24 mouse cellular contexts compared by ENCODE assay signal in the genomic region with DNA sequence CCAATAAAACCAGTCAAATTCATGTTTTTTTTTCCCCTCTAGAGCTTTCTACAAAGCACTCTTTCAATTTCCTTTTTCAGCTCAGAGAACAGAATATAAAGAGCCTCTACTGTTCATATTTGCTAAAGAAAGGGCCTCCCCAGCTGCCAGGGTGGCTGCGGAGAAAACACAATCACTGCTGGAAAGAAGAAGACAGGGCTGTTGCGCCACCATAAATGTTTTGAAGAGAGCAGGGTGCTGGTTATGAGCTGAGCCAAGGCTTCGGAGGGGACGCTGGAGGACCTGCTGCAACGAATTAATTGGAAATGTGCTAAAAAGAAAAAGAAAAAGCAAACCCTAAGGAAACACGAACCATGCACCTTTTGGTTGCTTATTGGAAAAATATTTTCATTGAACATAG.
A peak's percentile ranks its signal among the peaks of the same experiment; 100 is the strongest.
DNase-seq lines count a peak whose midpoint lies in the region; ATAC-seq and TF ChIP-seq lines count a peak whose summit lies in the region.
"Had no signal": no experiment of that assay in that cellular context is flagged by ENCODE, and none has a peak within 500 bp of the region (broad histone marks: within the 10 kb centered on the region; RNA-seq: fewer than 3 reads in every experiment).

No protein-coding gene starts in this region.

- H3K9ac ChIP-seq in embryonic facial prominence, embryonic 12.5 days: no peak overlapping the region
- no peak overlapping the region for H3K9ac ChIP-seq in lung, postnatal 0 days (replicated peaks; ENCODE audit: low read depth)
- H3K9ac ChIP-seq: heart, embryonic 12.5 days; hindbrain, embryonic 12.5 days; liver, embryonic 14.5 days; midbrain, embryonic 12.5 days had no signal

- WGBS in embryonic facial prominence, embryonic 12.5 days: 57% methylated on average over 6 of the region's 6 CpGs
- WGBS in embryonic facial prominence, embryonic 10.5 days: 84% methylated on average over 6 of the region's 6 CpGs
- 63% methylated on average over 6 of the region's 6 CpGs for WGBS in lung, adult 2 months
- WGBS in lung, postnatal 0 days: 54% methylated on average over 6 of the region's 6 CpGs

- no peak for TF ChIP-seq EP300 in lung, postnatal 0 days (IDR thresholded peaks at IDR 0.05)

- no peaks in the 10 kb centered on the region for H3K9me3 ChIP-seq in embryonic facial prominence, embryonic 12.5 days
- H3K9me3 ChIP-seq in embryonic facial prominence, embryonic 10.5 days: no peaks in the 10 kb centered on the region
- H3K9me3 ChIP-seq in lung, postnatal 0 days (ENCODE audit: low read length): no peaks in the 10 kb centered on the region
- H3K9me3 ChIP-seq: hindbrain, embryonic 12.5 days; midbrain, embryonic 12.5 days had no signal

- peaks cover 28% of the 10 kb centered on the region for H3K4me1 ChIP-seq in embryonic facial prominence, embryonic 12.5 days
- H3K4me1 ChIP-seq in embryonic facial prominence, embryonic 10.5 days: peaks cover 24% of the 10 kb centered on the region
- H3K4me1 ChIP-seq in lung, adult 2 months (ENCODE audit: control insufficient read depth, insufficient read depth, low read length): no peaks in the 10 kb centered on the region; the same call in 1 of the 2 replicates
- H3K4me1 ChIP-seq in lung, postnatal 0 days (ENCODE audit: insufficient read depth, low read depth, low read length): peaks cover 5% of the 10 kb centered on the region; the same call in 1 of the 2 replicates

- no peak overlapping the region for H3K4me3 ChIP-seq in embryonic facial prominence, embryonic 12.5 days
- H3K4me3 ChIP-seq in embryonic facial prominence, embryonic 10.5 days: no peak overlapping the region
- no peak overlapping the region for H3K4me3 ChIP-seq in lung, adult 2 months (replicated peaks; ENCODE audit: extremely low read depth, low read depth, low read length)
- H3K4me3 ChIP-seq in lung, postnatal 0 days (ENCODE audit: low read depth, low read length): no peak overlapping the region
- H3K4me3 ChIP-seq: heart, embryonic 12.5 days; hindbrain, embryonic 12.5 days; midbrain, embryonic 12.5 days had no signal

- no peak for DNase-seq in embryonic facial prominence, embryonic 10.5 days (ENCODE audit: low spot score)
- peak; percentile 21 to 49 for DNase-seq in lung, adult 18-20 months
- no peak for DNase-seq in lung, adult 2 months
- peak; percentile 72 for DNase-seq in lung, postnatal 0 days (ENCODE audit: low spot score)
- no peak for DNase-seq in kidney, adult 11 months
- DNase-seq in left cerebral cortex, adult 11 months (ENCODE audit: low spot score): no peak
- no peak for DNase-seq in layer of hippocampus, adult 9-11 months
- DNase-seq: adrenal gland, adult 8-10 months; cerebellum, adult 18-20 months; cerebellum, postnatal 25 days; embryo, embryonic 11 days; gastrocnemius, postnatal 36 days; heart, postnatal 14 days; kidney, adult 9 months; kidney, postnatal 14 days; thymus, adult 2 months; thymus, postnatal 4 days had no signal

- H3K4me2 ChIP-seq in embryonic facial prominence, embryonic 12.5 days (replicated peaks): no peak overlapping the region
- no peak overlapping the region for H3K4me2 ChIP-seq in lung, postnatal 0 days (replicated peaks; ENCODE audit: low read depth, low read length)
- H3K4me2 ChIP-seq: heart, embryonic 12.5 days; hindbrain, embryonic 12.5 days; midbrain, embryonic 12.5 days had no signal

- TF ChIP-seq POLR2A in lung, adult 2 months (IDR thresholded peaks at IDR 0.05; ENCODE audit: borderline replicate concordance, extremely low read depth, low read depth, low read length): no peak

- peak overlapping the region; percentile 51; the same call in 1 of the 2 replicates for H3K27ac ChIP-seq in embryonic facial prominence, embryonic 12.5 days
- no peak overlapping the region for H3K27ac ChIP-seq in embryonic facial prominence, embryonic 10.5 days (replicated peaks)
- H3K27ac ChIP-seq in lung, postnatal 0 days (ENCODE audit: low read length): 0 out of 2 replicates have a peak overlapping the region, but pooled peaks have one; percentile 23
- H3K27ac ChIP-seq: hindbrain, embryonic 12.5 days; liver, embryonic 14.5 days; midbrain, embryonic 12.5 days; stomach, postnatal 0 days had no signal

- no peak for ATAC-seq in embryonic facial prominence, embryonic 12.5 days (ENCODE audit: insufficient number of reproducible peaks, insufficient read depth, low FRiP score, low TSS enrichment)
- peak; percentile 68 for ATAC-seq in lung, postnatal 0 days
- ATAC-seq: activated CD4-positive, CD25-positive, alpha-beta regulatory T cell, adult 4 months had no signal

- no peaks in the 10 kb centered on the region for H3K27me3 ChIP-seq in embryonic facial prominence, embryonic 12.5 days
- no peaks in the 10 kb centered on the region for H3K27me3 ChIP-seq in embryonic facial prominence, embryonic 10.5 days (replicated peaks; ENCODE audit: low read depth, poor library complexity, severe bottlenecking)
- H3K27me3 ChIP-seq in lung, postnatal 0 days (replicated peaks; ENCODE audit: insufficient read depth, low read length): no peaks in the 10 kb centered on the region
- H3K27me3 ChIP-seq: heart, embryonic 12.5 days; midbrain, embryonic 12.5 days had no signal

- TF ChIP-seq CTCF in lung, adult 2 months (IDR thresholded peaks at IDR 0.05; ENCODE audit: insufficient read depth, low read length): no peak
- TF ChIP-seq CTCF in lung, postnatal 0 days (IDR thresholded peaks at IDR 0.05): no peak

- H3K36me3 ChIP-seq in embryonic facial prominence, embryonic 12.5 days: no peaks in the 10 kb centered on the region
- H3K36me3 ChIP-seq in embryonic facial prominence, embryonic 10.5 days (replicated peaks): no peaks in the 10 kb centered on the region
- no peaks in the 10 kb centered on the region for H3K36me3 ChIP-seq in lung, postnatal 0 days (ENCODE audit: insufficient read depth, low read length)
- H3K36me3 ChIP-seq: heart, embryonic 12.5 days; hindbrain, embryonic 12.5 days; midbrain, embryonic 12.5 days had no signal

Comparison
In these comparisons a context has a peak if more than half of its experiments do, and no peak if none do; other contexts are left out.
1. DNase-seq: peak in lung, adult 18-20 months (2 of 2) and lung, postnatal 0 days (single experiment); none in embryonic facial prominence, embryonic 10.5 days (single experiment), lung, adult 2 months (single experiment), kidney, adult 11 months (single experiment), left cerebral cortex, adult 11 months (single experiment) and layer of hippocampus, adult 9-11 months (single experiment).